Mouse (Mus musculus): ENCODE data around the gene Adcy2. TPM values are rescaled to one million over a fixed set of nuclear protein-coding genes. Genes with fewer than 3 reads are reported as not detected.

Adcy2 gene
- total and polyA plus RNA-seq, 3 experiments: not detected

DNA sequence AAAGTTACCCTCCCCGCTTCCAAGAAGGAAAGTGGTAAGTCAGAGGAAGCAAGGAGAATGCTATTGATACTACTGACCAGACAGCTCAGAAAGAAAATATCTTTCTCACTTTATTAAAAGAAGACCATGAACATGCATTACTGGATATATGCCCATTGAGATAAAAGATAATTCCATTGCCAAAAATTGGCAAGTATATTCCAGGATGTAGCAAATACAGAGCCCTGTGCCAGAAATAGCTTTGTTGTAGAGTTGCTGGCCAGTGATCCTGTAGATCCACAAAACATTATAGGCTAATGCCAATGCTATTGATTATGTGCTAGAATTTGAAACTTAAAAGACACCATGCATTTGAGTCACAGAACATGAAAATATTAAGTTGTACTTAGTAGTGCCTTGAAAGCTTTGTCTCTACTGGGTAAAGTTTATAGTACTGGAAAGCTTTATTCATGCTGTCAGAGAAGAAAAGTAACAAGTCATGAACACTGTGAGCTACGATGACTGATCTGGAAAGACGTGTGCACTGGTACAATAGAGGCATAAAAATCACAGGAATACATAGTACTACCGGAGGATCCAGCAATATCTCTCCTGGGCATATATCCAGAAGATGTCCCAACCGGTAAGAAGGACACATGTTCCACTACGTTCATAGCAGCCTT, 221.2 kb downstream of the Adcy2 start:
- in situ Hi-C loops (cut with MboI; ENCODE audit: low pct_ligation_motif_present, low pct_unique_long_range_greater_than_20kb, low sequenced_read_pairs) (no loop called here), dilution Hi-C loops (cut with MboI; ENCODE audit: extremely low pct_ligation_motif_present, extremely low pct_unique_long_range_greater_than_20kb, low sequenced_read_pairs) (no loop called here)
- no peaks in the 10 kb centered on the region for H3K27me3 ChIP-seq (replicated peaks)
- peaks cover 41% of the 10 kb centered on the region for H3K9me3 ChIP-seq (replicated peaks; ENCODE audit: low read length)
- H3K27ac ChIP-seq (ENCODE audit: insufficient read depth, low read depth): no peak overlapping the region
- no peaks in the 10 kb centered on the region for H3K36me3 ChIP-seq (replicated peaks in 1 of 2; ENCODE audit: control insufficient read depth in 1 of 2, insufficient read depth in 1 of 2, low read length in 1 of 2)
- H3K4me2 ChIP-seq (ENCODE audit: insufficient read depth, low read depth, poor library complexity, severe bottlenecking): no peak overlapping the region
- DNase-seq (ENCODE audit: extremely low read depth): no peak
- H3K9ac ChIP-seq (ENCODE audit: insufficient read depth, low read depth): no peak overlapping the region
- H3K4me1 ChIP-seq (ENCODE audit: control insufficient read depth in 1 of 2, insufficient read depth in 2 of 2): no peaks in the 10 kb centered on the region
- no peak for TF ChIP-seq MEF2A (IDR thresholded peaks at IDR 0.05; ENCODE audit: borderline replicate concordance, low read depth, low read length)
- no peak for TF ChIP-seq POLR2AphosphoS2 (IDR thresholded peaks at IDR 0.05; ENCODE audit: low read depth, low read length)
- no peak for TF ChIP-seq MAX (IDR thresholded peaks at IDR 0.05; ENCODE audit: low read length)
- no peak for TF ChIP-seq CTCF (conservative IDR thresholded peaks at IDR 0.05 in 1 of 2, IDR thresholded peaks at IDR 0.05 in 1 of 2; ENCODE audit: low read depth in 2 of 2, low read length in 2 of 2)
- no peak for TF ChIP-seq USF1 (IDR thresholded peaks at IDR 0.05; ENCODE audit: low read depth, low read length)
- no peak for TF ChIP-seq NELFE (IDR thresholded peaks at IDR 0.05; ENCODE audit: low read depth, low read length)
- no peak for TF ChIP-seq CHD1 (IDR thresholded peaks at IDR 0.05; ENCODE audit: low read depth, low read length)
- TF ChIP-seq GABPA (IDR thresholded peaks at IDR 0.05; ENCODE audit: insufficient replicate concordance, low read depth, low read length): no peak
- TF ChIP-seq BHLHE40 (IDR thresholded peaks at IDR 0.05; ENCODE audit: low read depth, low read length): no peak
- TF ChIP-seq ETS1 (conservative IDR thresholded peaks at IDR 0.05; ENCODE audit: low read depth, low read length): no peak
- TF ChIP-seq NRF1 (IDR thresholded peaks at IDR 0.05; ENCODE audit: low read depth, low read length): no peak
- no peak for TF ChIP-seq HCFC1 (IDR thresholded peaks at IDR 0.05; ENCODE audit: low read depth, low read length)
- no peak for TF ChIP-seq USF2 (conservative IDR thresholded peaks at IDR 0.05; ENCODE audit: low read depth, low read length)
- TF ChIP-seq RAD21 (IDR thresholded peaks at IDR 0.05; ENCODE audit: low read depth, low read length): no peak
- TF ChIP-seq ZKSCAN1 (IDR thresholded peaks at IDR 0.05; ENCODE audit: borderline replicate concordance, low read depth, low read length): no peak
- no peak for TF ChIP-seq RCOR1 (conservative IDR thresholded peaks at IDR 0.05; ENCODE audit: low read depth, low read length)
- no peak for TF ChIP-seq ELF1 (IDR thresholded peaks at IDR 0.05; ENCODE audit: low read depth, low read length)
- TF ChIP-seq UBTF (IDR thresholded peaks at IDR 0.05; ENCODE audit: low read depth, low read length): no peak
- no peak for TF ChIP-seq IRF4 (IDR thresholded peaks at IDR 0.05; ENCODE audit: low read depth, low read length)
- TF ChIP-seq MAFK (IDR thresholded peaks at IDR 0.05; ENCODE audit: insufficient replicate concordance, low read length): no peak
- no peaks in the 10 kb centered on the region for H3K79me2 ChIP-seq (replicated peaks; ENCODE audit: control insufficient read depth, extremely low read depth, insufficient read depth, poor library complexity, severe bottlenecking)
- no peak overlapping the region for H3K4me3 ChIP-seq (replicated peaks in 1 of 3; ENCODE audit: low read depth in 2 of 3, low read length in 2 of 3, poor library complexity in 1 of 3)
